Mouse (Mus musculus) gastrocnemius, adult 18-20 months (tissue): ENCODE data around the gene Dgkh. TPM values are rescaled to one million over a fixed set of nuclear protein-coding genes. Genes with fewer than 3 reads are reported as not detected.

Experiments
- DNase-seq: peaks from one replicate; pipeline ENCODE4 v3.0.0; 2021; ENCODE audit warnings: low spot score
- total RNA-seq, 2 experiments: library from RNA; stranded (reverse); gene quantifications; 2 replicates each; pipeline ENCODE4 v1.2.3; 2021

The Dgkh gene
- total RNA-seq, 2 experiments from 2014 or later = 2.1 to 3.1 TPM

DNA sequence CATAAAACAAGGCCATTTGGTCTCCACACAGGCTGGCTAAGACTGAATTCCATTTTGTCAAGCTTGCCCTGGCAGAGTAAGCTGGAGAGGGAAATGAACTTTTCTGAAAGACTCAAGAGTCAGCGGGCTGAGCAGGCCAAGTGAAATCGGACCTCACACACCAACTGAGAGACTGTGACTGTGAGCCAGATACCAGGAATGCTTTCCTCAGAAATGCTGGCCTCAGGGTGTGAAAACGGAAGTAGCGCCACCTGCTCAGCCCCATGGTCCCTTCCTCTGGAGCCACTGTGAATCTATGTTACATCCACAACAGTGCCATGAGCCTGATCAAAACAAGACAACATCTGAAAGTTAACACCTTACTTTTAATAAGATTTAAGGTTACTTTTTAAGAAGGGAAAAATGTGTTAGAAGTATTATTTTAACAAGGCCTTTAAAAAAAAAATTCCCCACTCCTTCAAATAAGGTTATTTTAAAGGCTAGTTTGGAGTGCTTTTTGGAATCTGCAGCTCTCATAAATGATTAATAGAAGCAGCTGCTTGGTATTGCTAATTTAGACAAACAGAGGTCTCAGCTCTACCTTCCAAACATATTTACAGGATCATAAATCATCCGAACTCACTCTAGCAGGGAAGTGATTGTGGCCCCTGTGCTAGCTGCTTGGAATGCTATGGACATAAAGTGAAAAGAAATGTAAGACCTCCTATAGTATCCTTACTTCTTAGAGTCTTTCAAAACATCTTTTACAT is 193.8 kb downstream of the Dgkh start:
- DNase-seq = peak; percentile 74

DNA sequence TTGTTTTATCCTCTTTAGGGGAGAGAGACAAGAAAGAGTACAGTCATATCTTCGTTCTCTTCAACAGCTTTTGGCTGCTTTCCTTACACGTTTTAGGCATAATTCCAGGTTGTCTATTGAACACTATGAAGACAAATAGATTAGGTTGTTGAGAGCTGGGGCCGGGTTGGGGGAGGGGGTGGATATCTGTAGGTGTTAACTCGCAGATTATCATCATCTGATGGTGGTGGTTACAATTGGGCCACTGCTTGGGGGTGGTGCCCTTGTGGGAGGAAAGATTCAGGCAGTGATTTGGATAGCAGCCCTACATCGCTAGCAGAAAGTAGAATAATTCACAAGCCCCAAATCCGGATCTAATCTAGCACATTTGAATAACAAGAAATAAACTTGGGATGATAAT is 195.0 kb downstream of the Dgkh start:
- DNase-seq = no peak

- peak; percentile 93 for DNase-seq
Measured at GRCm38 (mm10) chr14:78536281-78537165, 196.1 kb downstream of the Dgkh start, which contains the start of gene Akap11. Gene Akap11, minus strand, starts transcription at chr14:78536808.

GRCm38 (mm10) chr14:78535366-78535765 is 197.2 kb downstream of the Dgkh start:
- no peak for DNase-seq

- no peak for DNase-seq
Measured at GRCm38 (mm10) chr14:78534651-78535050, 197.9 kb downstream of the Dgkh start.

DNA sequence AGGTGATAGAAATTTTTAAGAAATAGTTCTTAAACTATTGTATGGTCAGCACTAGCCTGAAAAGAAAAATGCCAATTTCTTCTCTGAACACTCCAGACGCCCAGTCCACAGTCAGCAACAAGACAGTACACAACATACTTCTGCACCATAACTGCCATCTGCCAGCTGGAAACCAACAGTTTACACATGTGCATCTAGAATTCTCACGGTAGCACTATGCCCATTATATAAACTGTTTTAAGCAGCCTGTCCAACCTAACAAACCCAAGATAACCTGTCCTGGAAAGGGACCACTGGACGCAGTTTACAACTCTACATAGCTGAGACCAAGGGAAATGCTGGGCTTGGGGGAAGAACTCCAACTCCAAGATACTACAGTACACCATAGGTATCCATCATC is 198.9 kb downstream of the Dgkh start:
- DNase-seq = no peak

GRCm38 (mm10) chr14:78532345-78532744 is 200.2 kb downstream of the Dgkh start:
- no peak for DNase-seq

DNA sequence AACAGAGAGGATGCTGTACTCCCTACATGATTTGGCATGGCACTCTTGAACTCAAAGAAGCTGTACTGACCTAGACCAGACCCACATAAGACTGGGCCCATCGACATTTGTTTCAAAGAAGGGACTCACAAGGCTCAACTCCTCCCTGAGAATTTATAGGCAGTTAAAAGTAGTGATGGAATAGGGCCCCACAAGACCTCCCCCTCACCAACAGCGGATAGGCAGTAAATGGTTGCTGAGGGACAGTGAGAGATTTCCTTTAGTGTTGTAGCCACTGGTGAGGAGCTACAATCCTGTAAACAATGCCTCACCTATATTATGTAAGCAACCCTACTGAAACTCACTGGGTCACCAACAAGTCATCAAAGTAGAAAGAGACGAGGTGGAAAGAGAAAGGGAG is 202.3 kb downstream of the Dgkh start:
- no peak for DNase-seq

DNA sequence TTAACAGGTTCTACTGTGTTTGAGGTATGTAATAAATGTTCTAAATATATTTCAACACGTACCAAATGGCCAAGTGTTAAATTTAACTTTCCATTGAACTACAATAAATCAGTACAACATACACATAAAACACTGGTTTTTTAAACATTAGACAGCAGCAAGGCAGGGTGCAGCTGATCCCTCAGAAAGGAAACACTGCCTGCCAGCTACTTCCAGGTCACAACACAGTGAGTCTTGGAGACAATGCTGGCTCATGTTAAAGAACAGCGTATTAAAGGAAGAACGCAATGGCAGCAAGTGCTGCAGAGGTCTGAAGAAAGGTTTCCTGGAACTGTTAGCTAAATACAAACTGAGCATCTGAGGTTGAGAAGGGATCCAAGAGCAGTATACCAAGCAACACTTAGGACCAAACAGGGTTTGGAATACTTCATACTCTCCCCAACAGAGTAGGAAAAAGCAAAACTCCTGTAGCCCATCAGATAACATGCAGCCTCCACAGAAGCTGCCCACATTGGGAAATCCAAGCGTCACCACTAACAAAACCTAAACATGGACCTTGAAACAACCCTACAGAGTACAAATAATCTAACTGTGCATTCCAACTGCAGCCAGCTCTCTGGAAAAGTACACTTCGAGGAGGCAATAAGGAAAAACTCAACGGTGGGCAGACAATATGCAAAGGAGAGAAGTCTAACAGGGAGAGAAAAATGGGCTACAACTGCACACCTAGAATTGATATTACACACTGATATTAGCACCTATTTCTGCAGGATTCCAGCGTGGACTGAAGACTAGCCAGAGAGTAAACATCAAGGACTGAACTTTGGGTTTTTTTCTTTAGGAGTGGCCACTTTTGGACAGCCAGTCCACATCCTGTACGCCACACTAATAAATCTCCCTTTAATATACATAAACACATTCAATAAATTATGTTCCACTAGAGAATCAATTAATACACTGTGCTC is 203.8 kb downstream of the Dgkh start:
- DNase-seq = no peak

GRCm38 (mm10) chr14:78526907-78527306 is 205.7 kb downstream of the Dgkh start:
- DNase-seq = no peak

DNA sequence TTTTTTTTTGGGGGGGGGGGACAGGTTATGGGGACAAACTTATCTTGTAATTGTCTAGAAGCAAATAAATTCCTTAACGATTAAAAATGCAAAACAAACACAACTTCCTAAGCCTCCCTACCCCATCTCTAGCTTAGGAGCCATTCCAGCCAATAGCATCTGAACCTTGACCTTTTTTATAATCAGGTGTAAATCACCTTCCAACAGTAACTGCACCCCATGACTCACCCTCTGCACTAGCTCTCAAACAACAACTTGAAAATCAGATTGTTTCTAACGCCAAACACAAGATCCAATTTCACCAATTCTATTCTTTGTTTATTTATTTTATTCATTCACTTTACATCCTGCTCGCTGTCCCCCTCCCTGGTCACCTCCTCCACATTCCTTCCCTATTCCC is 206.1 kb downstream of the Dgkh start:
- no peak for DNase-seq

DNA sequence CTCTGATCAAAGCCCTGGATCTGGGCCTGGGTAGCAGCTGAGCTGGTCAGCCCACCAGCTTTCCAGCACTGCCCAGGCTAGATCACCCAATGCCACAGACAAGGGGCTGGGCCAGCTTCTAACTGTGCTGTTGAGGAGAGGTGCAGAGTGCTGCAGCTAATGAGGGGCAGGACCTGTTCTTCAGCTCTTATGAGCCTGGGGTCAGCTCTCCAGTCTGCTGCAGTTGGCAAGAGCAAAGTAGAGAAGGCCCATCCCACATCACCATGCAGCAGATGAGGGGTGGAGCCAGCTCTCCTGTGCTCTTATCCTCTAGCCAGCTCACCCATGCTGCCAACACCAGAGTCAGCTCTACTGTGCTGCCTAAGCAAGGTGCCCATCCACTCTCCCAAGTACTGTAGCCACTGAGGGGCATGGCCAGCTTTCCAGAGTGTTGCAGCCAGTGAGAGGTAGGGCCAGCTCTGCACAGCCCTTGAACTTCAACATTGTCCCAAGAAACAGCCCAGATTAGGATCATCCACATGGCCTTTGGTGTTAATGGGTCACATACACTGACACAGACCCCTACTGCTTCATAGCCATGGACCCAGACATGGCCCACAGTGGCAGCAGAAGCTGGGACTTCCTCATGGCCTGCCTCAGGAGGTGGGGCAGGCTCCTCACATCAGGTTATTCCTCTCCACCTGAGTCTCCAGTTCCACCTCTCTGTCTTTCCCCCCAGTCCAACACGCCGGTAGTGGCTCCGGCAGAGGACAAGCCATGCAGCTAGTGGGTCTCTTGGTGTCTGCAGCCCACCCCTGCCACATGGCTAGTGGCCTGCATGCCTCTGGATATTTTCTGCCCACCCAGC is 206.7 kb downstream of the Dgkh start:
- DNase-seq = no peak

GRCm38 (mm10) chr14:78525059-78525458 is 207.5 kb downstream of the Dgkh start:
- DNase-seq = no peak

GRCm38 (mm10) chr14:78510713-78511112 is 221.9 kb downstream of the Dgkh start:
- no peak for DNase-seq

- DNase-seq = no peak
Measured at GRCm38 (mm10) chr14:78509791-78510190, 222.8 kb downstream of the Dgkh start.

Other genes with a start within 250 kb of the Dgkh start
- 10 to 100 TPM; 19.7 to 25.3 TPM for gene Akap11, start 196.0 kb downstream of the Dgkh start, total RNA-seq
- 10 to 100 TPM; 70.0 to 84.6 TPM for gene Vwa8, start 116.3 kb upstream of the Dgkh start, total RNA-seq